Mouse (Mus musculus): ENCODE measurements at regions not wholly inside any gene's neighbourhood (a gene's known extent, or its start where the extent isn't known, plus 50 kb on each side); places are given as distances from the start of the nearest gene placed in this dataset.

DNA sequence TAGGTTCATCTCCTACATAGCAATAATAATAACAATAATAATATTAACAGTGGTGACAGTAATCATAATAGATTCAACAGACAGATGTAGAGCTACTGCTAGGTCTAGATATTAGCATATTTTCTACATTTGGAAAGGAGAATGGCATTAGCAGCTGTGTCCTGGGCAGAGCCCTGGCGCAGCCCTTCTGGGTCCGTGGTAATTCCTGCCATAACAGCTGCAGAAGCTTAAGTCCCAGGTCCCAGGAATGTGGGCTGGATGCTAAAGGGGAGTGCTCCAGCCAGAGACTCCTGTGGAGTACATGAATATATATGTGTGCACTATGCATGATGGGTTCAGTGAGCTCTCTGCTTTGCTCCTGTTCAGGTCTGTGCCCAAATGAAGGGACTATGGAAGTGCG, 262.7 kb upstream of the Hs6st1 start:
- no peak for DNase-seq

DNA sequence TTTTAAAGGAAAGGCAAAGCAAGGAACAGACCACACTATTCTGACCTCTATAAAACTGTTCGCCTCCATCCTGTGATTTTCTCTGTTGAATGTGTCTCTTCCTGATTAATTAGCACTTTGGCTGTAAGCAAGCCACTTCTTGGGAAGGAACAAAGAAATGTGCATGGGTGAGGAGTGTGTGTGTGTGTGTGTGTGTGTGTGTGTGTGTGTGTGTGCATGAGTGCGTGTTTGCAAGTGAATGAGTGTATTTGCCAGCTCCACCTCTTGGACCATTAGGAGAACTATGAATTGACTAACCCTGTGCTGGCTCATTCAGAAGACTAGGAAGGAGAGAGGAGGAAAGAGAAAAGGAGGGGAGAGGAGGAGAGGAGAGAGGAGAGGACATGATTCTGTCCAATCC, 261.9 kb upstream of the Hs6st1 start:
- no peak for DNase-seq

DNA sequence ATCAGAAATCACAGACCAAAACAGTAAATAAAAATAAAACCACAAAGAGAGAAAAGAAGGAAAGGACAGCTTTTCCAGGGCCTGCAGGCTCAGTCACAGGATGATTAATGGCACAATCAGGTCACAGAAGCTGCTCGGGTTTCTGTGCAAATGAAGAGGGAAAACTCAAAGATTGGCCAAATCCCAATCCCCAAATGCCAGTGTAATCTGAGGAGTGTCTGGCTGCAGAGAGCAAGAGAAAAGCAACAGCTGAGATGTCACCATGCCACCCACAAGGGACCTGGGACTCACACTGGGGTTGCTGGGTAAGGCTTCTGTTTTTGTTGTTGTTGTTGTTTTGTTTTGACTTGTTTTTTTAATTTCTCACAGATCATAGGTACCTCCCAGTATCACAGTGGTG, 261.5 kb upstream of the Hs6st1 start:
- no peak for DNase-seq

DNA sequence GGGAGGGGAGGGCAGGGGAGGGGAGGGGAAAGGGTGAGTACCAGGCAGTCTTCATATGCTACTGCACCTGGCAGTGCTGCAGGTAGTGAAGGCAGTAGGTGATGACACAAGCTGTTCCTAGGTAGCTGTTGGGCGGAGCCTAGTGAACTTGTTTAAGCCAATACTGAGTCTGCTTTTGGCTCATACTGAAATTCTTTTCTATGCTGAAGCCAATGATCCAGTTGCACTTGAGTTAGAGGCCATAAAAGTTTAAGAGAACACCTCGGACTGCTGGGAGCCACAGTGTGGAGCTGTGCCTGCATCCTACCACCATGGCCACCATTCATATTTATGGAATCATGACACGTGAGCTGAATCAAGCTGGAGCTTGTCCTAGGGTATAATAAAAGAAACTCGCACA, 259.3 kb upstream of the Hs6st1 start:
- DNase-seq: no peak

DNA sequence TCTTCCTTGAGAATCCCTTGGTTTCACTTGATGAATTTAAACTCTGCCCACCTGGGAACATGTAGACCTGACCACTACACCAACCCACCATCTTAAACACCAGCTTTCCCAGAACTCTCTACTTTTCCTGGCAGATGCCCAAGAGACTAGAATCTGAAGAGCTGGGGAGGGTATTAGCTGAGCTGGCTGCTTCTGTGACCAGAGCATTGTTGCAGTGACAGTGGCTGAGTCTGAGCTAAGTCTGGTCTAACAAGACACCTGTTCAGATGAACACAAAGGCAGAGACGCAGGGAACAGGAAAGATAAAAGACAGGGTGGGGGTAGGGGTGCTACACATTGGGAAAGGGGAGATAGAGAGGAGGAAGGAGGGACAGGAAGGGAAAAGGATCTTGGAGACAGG, 258.9 kb upstream of the Hs6st1 start:
- DNase-seq: no peak

DNA sequence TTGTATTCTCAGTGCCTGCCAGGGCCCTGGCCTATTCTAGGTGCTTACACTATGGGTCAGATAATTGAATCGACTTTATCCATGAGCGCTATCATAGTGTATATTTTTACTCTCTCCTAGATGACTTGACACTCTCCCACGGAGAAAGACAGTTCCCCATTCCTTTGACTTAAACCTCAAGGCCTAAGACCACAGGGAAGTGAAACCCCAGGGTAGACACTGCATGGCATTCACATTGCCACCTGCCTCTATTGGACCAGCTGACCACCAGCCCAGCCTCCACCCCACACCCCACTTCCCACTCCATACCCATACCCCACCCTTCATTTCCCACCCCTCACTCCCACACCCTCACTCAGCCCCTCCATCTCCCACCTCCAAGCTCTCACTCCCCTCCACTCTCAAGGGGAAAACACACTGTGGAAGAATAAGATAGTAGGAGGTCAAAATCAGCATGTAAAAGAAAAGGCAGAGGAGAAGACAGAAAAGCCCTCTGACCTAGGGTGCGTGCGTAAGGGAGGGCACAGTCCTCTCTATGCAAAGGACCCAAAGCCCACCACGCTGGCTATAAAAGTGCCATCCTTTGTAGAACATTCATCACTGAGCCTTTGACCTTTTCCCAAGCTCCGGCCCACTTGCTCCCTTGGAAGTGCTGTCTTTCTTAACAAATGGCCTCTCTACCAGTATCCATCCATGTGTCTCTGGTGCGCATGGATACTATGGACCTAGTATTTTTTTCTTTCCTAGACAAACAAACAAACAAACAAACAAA, 257.4 kb upstream of the Hs6st1 start:
- DNase-seq: no peak

DNA sequence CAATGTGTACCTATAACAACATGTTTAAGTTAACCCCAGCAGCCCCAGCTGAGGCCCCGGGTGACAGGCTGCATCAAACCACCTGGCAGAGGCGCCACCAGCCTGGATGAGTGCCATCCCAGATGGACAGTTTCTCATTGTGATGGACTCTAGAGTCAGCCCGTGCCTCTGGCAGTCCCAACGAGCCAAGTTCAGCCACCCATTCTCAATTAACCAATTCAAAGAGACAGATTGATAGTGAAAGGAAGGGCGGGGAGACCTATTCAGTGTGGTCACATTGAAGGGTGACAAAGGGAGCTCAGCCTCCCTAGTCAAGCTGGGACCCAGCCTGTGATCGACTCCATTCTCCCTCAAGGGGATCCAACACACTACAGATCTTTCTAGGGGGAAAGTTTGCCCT, 256.8 kb upstream of the Hs6st1 start:
- DNase-seq: no peak

DNA sequence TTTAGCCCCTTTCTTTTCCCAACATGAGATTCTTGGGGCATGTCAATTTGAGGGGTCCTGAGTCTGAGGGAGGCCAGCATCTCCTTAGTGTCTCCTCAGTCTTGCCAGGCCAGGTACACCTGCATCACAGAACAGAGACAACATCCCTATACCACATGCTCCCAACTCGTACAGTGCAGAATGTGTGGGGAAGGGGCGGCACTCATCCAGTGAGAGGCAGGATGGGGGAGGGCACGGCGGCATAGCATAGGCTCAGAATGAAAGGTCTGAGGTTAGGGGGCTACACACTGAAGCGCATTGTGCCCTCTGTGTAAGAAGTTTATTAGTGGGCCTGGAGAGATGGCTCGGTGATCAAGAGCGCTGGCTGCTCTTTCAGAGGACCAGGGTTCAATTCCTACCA, 256.4 kb upstream of the Hs6st1 start:
- no peak for DNase-seq

DNA sequence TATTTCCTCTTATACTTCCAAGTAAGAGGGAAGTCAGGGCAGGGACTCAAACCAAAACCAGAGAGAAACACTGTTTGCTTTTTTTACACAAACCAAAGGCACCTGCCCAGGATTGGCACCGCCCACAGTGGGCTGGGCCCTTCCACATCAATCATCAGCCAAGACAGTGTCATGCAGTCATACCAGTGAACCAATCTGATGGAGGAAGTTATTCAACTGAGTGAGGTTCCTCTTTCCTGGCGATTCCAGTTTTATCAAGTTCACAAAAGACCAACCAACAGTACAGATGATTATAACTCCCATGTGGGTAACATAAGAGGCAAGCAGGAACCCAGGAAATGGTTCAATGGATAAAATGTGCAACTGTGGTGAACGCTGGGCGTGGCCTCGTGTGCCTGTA, 254.6 kb upstream of the Hs6st1 start:
- peak; percentile 25 to 35 for DNase-seq

DNA sequence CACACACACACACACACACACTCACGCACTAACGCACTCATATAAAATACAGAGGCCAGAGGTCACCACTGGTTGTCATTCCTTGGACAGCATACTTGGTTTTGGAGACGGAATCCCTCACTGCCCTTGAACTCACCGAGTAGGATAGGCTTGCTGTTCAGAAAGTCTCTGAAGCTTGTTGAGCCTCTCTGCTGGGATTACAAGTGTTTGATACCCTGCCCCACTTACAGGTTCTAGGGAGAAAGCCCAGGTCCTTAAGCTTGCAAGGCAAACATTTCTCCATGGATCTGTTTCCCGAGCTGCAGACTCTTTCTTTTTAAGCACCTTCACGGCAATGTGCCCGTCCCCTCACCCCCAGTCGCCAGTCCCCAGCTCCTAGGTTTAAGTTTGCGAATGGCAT, 254.0 kb upstream of the Hs6st1 start:
- DNase-seq: no peak

DNA sequence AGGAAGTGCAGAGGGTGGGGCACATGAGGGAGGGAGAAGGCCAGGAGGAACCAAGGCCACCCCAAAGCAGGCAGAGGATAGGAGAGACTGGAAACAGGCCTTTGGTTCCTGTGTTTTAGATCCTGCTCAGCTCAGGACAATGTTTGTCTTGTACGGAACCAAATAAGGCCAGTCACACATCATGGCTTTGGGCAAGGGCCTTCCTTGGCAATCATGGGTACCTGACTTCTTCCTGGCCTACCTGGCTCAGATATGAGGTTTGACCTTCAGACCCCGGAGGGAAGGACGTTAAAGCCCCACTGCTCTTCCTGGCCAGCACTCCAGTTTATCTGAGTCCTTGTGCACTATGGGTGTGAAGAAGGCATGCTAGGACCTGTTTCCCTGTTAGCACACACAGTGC, 253.4 kb upstream of the Hs6st1 start:
- no peak for DNase-seq

DNA sequence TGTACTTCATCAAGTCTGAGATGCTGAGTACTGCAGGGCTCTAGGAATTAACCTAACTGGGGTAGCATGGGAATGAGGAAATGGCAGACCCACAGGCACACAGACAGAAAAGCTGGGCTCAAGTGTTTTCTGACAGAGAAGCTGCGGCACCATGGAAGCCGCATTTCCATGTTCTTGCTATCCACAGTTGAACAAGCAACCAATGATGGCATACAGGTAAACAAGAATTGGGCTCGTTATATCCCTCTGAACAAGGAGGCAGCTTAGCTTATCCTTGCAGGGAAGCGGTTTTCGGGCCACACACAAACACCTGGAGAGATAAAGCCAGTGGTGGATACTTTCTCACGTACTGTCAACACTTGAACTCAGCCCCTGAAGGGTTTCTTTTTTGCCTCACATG, 246.4 kb upstream of the Hs6st1 start:
- no peak for DNase-seq

DNA sequence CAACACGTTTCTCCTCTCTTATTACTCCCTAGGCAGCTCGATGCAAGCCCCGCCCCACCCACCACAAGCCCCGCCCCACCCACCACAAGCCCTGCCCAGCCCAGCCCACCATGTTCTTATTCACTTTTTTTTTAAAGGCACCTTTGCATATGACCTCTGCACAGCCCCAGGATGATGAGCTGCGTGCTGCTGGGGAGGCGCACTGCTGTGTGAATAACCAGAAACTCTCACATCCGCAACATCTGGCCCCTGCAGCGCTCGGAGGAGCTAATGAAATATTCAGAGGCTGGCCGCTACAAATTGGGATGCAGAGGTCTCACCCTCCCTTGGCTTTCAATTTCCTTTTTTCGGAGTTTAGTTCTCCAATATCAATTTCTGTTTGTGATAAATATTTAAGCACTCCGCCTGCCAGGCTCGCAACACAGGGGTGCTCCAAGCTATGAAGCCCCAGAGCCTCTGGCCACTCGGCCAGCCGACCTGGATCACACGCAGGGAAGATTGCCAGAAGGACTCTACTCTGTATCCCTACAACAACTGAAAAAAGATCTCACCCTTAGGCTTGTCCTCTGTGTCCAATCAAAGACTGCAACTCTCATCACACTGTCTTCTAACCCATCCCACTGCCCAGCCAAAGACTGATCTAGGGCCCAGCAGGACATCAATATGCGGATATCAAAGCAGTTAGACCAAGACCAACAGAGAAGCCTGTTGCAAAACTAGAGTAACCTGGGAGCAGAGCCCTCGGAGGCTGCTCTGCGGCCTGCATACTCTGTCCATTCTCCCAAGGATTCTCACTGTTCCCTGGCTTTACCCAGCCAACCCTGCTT, 245.6 kb upstream of the Hs6st1 start:
- no peak for DNase-seq

DNA sequence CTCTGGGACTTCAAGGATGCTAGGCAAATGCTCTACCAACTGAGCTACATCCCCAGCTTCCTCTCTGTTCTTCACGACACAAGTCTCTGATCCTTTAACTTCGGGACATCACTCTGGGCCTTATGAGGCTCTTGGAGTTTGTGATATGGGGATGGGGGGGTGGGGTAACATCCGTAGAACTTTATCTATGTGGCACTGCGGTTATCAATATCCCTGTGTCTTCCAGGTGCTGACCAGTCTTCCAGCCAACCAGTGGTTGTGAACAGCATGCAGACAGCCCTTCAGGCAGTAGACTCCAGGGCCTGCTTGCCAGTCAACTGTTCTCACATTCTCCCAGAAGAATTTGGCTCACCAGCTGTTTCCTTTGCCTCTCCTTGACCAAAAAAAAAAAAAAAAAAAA, 244.7 kb upstream of the Hs6st1 start:
- DNase-seq: no peak

DNA sequence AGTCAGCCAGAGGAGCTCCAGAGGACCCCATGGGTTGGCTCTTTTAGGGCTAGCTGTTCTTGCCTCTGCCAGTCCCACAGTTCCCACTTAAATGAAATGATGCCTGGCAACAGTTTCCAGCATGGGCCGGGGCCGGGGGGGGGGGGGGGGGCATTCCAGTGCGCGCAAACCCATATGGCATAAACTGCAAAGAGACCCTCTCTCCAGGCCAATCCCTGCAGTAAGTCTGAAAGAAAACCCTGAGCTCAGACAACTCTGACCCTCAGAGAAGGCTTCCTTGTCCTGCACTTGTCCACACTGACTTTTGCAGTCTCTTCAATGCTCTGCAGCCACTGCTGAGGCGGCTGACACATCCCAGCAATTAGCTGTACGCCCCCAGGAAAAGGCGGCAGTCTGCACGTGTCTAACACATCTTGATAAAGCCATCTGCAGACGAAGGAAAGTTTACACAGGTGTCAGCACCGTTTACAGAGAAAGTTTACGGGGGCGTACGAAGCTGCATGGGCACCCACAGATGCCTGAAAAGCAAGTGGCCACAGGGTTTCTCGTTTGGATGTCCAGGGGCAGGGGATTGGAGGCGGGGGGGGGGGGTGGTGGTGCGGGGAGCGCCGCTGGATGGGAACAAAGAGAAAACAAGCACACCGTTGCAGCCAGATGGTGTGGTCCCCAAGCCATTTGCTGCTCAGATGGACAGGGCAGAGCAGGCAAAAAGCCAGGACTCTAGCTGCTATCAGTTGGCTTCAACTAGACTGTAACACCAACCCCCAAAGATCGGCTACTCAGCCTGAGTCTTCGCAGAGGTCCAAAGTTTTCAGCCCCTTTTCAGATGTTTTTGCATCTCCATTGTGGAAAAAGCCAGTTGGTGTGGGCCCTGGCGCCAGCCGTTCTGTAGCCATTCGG, 244.0 kb upstream of the Hs6st1 start:
- no peak for DNase-seq

DNA sequence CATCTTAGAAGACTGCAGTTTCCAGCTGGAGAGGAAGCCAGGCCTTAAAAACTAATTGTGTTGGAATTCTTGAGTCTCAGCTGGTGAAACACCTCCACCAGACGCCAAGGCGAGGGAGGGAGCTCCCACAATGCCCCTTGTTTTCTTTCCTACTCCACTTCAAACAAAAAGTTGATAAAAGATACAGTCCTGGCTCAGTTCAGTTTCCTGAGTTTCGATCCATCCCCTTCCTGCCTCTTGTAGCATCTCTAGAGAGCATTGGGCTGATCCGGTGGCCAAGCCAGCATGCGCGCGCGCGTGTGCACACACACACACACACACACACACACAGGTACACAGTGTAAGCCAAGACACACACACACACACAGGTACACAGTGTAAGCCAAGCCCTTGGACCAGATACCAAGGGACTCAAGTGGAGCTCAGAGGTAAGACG, 242.7 kb upstream of the Hs6st1 start:
- DNase-seq: no peak

DNA sequence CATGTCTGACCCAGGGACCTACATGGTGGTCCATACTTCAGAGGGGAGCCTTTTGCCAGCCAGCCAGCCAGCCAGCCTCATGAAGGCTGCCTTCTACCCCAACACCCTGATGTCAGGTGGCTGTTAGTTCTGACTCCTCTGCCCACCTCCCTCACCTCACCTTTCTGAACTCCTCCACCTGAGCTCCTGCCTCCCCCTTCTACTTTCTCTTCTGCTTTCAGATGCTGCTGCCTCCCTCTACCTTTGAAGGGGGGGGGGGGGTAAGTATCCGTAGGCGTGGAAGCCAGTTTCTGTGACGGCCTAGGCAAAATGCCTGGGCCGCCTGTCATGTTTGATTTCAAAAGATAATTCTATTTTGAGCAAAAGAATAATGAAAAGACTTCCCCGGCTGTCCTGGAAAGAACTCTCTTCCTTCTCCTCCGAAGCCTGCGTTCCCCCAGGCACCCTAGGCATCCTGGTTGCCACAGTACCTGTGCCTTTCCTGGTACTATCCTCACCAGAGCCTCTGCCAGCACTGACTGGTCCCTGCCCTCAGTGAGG, 241.6 kb upstream of the Hs6st1 start:
- no peak for DNase-seq

DNA sequence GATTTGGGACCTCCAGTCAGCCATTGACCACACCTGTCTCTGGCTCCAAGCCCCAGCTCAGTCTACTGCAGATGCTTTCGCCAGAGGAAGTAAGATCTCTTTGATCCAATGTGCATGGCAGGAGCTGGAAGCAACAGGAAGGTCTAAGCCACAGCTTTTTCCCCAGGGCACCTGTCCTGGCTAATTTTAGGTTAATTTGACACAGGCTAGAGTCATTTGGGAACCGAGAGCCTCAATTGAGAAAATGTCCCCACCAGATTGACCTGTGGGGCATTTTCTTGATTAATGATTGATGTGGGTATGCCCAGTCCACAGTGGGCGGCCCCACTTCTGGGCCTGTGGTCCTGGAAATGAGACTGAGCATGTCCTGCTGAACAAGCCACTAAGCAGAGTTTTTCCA, 240.7 kb upstream of the Hs6st1 start:
- DNase-seq: no peak

DNA sequence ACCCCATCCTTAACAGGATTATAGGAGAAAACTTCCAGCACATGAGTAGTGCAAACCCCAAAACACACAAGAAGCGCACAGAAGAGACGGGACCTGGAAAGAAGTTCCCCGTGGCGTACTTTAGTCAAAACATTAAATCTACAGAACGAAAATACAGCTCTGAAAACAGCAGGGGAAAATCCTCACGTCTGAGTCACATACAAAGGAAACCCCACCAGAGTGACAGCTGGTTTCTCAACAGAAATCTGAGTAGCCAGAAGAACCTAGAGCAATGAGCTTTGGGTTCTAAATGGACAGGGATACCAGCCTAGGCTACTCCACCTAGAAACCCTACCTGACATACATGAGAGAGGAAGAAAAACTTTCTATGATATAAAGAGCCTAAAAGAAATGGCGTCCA, 234.0 kb upstream of the Hs6st1 start:
- DNase-seq: no peak

DNA sequence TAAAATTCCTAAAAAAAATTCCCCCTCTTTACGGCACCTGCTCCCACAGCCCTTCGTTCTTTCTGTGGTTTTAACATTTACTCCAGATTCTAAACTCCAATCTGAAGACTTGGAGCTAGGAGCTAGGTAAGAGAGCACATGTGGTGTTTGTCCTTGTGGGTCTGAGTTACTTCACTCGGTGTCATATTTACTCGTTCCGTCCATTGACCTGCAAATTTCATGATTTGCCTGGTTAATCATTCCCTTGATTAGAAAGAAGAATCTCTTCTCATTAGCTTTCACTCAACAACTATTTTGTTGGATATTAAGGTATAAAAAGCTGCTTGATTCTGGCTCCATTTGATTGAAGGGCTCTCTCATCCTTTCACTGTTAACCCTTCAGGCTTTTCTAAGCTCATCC, 231.6 kb upstream of the Hs6st1 start:
- DNase-seq: no peak

DNA sequence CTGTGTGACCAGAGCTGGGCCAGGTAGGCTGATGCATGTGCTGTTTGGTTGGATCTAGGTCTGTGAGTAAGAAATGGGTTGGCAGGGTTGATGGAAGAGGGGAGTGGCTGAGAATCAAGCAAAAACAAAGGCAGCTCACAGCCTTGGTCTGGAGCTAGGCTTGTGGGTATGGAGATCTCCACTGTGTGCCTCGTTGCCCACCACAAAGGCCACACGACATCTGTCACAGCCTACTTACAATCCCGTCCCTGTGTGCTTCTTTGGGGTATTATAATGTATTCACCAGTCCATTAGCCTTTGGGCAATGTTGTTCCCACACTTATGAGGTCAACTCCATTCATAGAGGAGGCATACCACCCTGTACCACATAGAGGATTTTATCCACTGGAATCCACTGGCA, 229.6 kb upstream of the Hs6st1 start:
- no peak for DNase-seq

DNA sequence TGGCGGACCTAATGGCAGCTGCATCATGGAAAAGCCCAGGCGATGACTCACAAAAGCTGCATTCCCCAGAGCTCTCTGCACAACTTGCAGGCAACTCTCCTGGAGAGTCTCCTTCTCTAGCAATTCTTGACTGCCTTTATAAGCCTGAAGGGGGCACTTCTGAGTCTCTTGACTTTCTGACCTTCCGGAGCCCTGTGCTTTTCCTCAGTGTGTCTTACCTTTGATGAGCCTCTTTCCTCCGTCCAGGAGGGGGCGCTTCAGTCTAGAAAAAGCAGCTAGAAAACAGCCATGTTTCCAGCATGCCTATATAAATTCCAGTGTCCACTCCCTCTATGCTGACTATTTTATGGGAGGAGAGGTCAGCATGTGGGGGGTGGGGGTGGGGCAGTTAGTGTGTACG, 228.8 kb upstream of the Hs6st1 start:
- DNase-seq: peak; percentile 19 to 48

DNA sequence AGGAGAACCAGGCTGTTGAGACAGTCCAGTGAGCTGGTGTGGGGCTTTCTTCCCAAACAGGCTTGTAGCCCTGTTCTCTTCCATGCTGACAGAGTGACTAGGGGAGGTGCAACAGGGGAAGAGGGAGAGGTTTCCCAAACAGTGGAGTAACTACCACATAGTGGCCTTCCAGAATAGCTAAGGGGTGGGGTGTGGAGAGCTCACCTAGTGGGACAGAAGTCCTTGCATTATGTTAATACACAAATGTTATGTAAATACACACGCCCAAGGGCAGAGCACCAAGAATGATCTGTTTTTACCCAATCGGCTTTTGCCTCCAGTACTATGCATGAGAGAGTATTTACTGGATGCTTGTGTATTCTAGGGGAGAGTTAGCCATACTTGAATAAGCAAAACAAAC, 226.6 kb upstream of the Hs6st1 start:
- DNase-seq: no peak
